Mouse (Mus musculus): ENCODE data around the gene Fscn3. TPM values are rescaled to one million over a fixed set of nuclear protein-coding genes. Genes with fewer than 3 reads are reported as not detected.

Fscn3 gene
- polyA plus RNA-seq, 1 experiment = not detected

- Histone ChIP-seq H3K4me1 (ENCODE audit: control insufficient read depth, insufficient read depth, low read length) (no peaks in the 10 kb centered on the region), H3K9ac (ENCODE audit: low read depth, poor library complexity, severe bottlenecking) (no peak overlapping the region), H3K27me3 (ENCODE audit: control insufficient read depth, insufficient read depth, low read length, poor library complexity, severe bottlenecking) (no peaks in the 10 kb centered on the region), H3K27ac (ENCODE audit: insufficient read depth, low read length) (no peak overlapping the region), H3K9me3 (replicated peaks; ENCODE audit: control insufficient read depth, insufficient read depth, low read length, poor library complexity, severe bottlenecking) (no peaks in the 10 kb centered on the region), H3K4me3 (ENCODE audit: low read depth, low read length) (no peak overlapping the region), H3K36me3 (ENCODE audit: control insufficient read depth, insufficient read depth, low read length, poor library complexity, severe bottlenecking) (peaks cover 6% of the 10 kb centered on the region)
- TF ChIP-seq EP300 (IDR thresholded peaks at IDR 0.05; ENCODE audit: insufficient read depth, low read depth, low read length) (no peak), POLR2A (IDR thresholded peaks at IDR 0.05; ENCODE audit: insufficient read depth, low read length) (no peak), CTCF (IDR thresholded peaks at IDR 0.05; ENCODE audit: low read depth, low read length) (no peak)
These were observed 10.6 kb upstream of the Fscn3 start for GRCm38 (mm10) chr6:28416981-28417380.

GRCm38 (mm10) chr6:28418449-28418848 is 9.1 kb upstream of the Fscn3 start:
- Histone ChIP-seq H3K9ac (ENCODE audit: low read depth, poor library complexity, severe bottlenecking) (no peak overlapping the region), H3K36me3 (ENCODE audit: control insufficient read depth, insufficient read depth, low read length, poor library complexity, severe bottlenecking) (peaks cover 6% of the 10 kb centered on the region)

GRCm38 (mm10) chr6:28419673-28420072 is 7.9 kb upstream of the Fscn3 start:
- TF ChIP-seq CTCF (IDR thresholded peaks at IDR 0.05; ENCODE audit: low read depth, low read length) (no peak), POLR2A (IDR thresholded peaks at IDR 0.05; ENCODE audit: insufficient read depth, low read length) (no peak), EP300 (IDR thresholded peaks at IDR 0.05; ENCODE audit: insufficient read depth, low read depth, low read length) (no peak)
- no peak overlapping the region for H3K4me3 ChIP-seq (ENCODE audit: low read depth, low read length)
- H3K9ac ChIP-seq (ENCODE audit: low read depth, poor library complexity, severe bottlenecking) = no peak overlapping the region
- H3K4me1 ChIP-seq (ENCODE audit: control insufficient read depth, insufficient read depth, low read length) = no peaks in the 10 kb centered on the region
- H3K27ac ChIP-seq (ENCODE audit: insufficient read depth, low read length) = no peak overlapping the region
- no peaks in the 10 kb centered on the region for H3K9me3 ChIP-seq (replicated peaks; ENCODE audit: control insufficient read depth, insufficient read depth, low read length, poor library complexity, severe bottlenecking)
- H3K27me3 ChIP-seq (ENCODE audit: control insufficient read depth, insufficient read depth, low read length, poor library complexity, severe bottlenecking) = no peaks in the 10 kb centered on the region
- H3K36me3 ChIP-seq (ENCODE audit: control insufficient read depth, insufficient read depth, low read length, poor library complexity, severe bottlenecking) = peaks cover 6% of the 10 kb centered on the region

More at GRCm38 (mm10) chr6:28418449-28418848, 9.1 kb upstream of the Fscn3 start:
- Histone ChIP-seq H3K4me1 (ENCODE audit: control insufficient read depth, insufficient read depth, low read length) (no peaks in the 10 kb centered on the region), H3K9me3 (replicated peaks; ENCODE audit: control insufficient read depth, insufficient read depth, low read length, poor library complexity, severe bottlenecking) (no peaks in the 10 kb centered on the region), H3K27ac (ENCODE audit: insufficient read depth, low read length) (no peak overlapping the region), H3K27me3 (ENCODE audit: control insufficient read depth, insufficient read depth, low read length, poor library complexity, severe bottlenecking) (no peaks in the 10 kb centered on the region), H3K4me3 (ENCODE audit: low read depth, low read length) (no peak overlapping the region)
- TF ChIP-seq CTCF (IDR thresholded peaks at IDR 0.05; ENCODE audit: low read depth, low read length) = no peak
- TF ChIP-seq POLR2A (IDR thresholded peaks at IDR 0.05; ENCODE audit: insufficient read depth, low read length) = no peak
- TF ChIP-seq EP300 (IDR thresholded peaks at IDR 0.05; ENCODE audit: insufficient read depth, low read depth, low read length) = no peak

- Histone ChIP-seq H3K27ac (ENCODE audit: insufficient read depth, low read length) (no peak overlapping the region), H3K36me3 (ENCODE audit: control insufficient read depth, insufficient read depth, low read length, poor library complexity, severe bottlenecking) (peaks cover 6% of the 10 kb centered on the region), H3K9ac (ENCODE audit: low read depth, poor library complexity, severe bottlenecking) (0 out of 2 replicates have a peak overlapping the region, but pooled peaks have one; percentile 38), H3K9me3 (replicated peaks; ENCODE audit: control insufficient read depth, insufficient read depth, low read length, poor library complexity, severe bottlenecking) (no peaks in the 10 kb centered on the region), H3K4me1 (ENCODE audit: control insufficient read depth, insufficient read depth, low read length) (no peaks in the 10 kb centered on the region), H3K27me3 (ENCODE audit: control insufficient read depth, insufficient read depth, low read length, poor library complexity, severe bottlenecking) (no peaks in the 10 kb centered on the region), H3K4me3 (ENCODE audit: low read depth, low read length) (peak overlapping the region; percentile 76)
- TF ChIP-seq CTCF (IDR thresholded peaks at IDR 0.05; ENCODE audit: low read depth, low read length) (no peak), EP300 (IDR thresholded peaks at IDR 0.05; ENCODE audit: insufficient read depth, low read depth, low read length) (no peak), POLR2A (IDR thresholded peaks at IDR 0.05; ENCODE audit: insufficient read depth, low read length) (no peak)
These were observed 7.2 kb upstream of the Fscn3 start for GRCm38 (mm10) chr6:28420361-28420760.

- Histone ChIP-seq H3K9me3 (replicated peaks; ENCODE audit: control insufficient read depth, insufficient read depth, low read length, poor library complexity, severe bottlenecking) (no peaks in the 10 kb centered on the region), H3K36me3 (ENCODE audit: control insufficient read depth, insufficient read depth, low read length, poor library complexity, severe bottlenecking) (peaks cover 6% of the 10 kb centered on the region), H3K9ac (ENCODE audit: low read depth, poor library complexity, severe bottlenecking) (peak overlapping the region; percentile 38), H3K27ac (ENCODE audit: insufficient read depth, low read length) (no peak overlapping the region), H3K27me3 (ENCODE audit: control insufficient read depth, insufficient read depth, low read length, poor library complexity, severe bottlenecking) (no peaks in the 10 kb centered on the region), H3K4me3 (ENCODE audit: low read depth, low read length) (peak overlapping the region; percentile 76), H3K4me1 (ENCODE audit: control insufficient read depth, insufficient read depth, low read length) (no peaks in the 10 kb centered on the region)
- no peak for TF ChIP-seq POLR2A (IDR thresholded peaks at IDR 0.05; ENCODE audit: insufficient read depth, low read length)
- no peak for TF ChIP-seq CTCF (IDR thresholded peaks at IDR 0.05; ENCODE audit: low read depth, low read length)
- no peak for TF ChIP-seq EP300 (IDR thresholded peaks at IDR 0.05; ENCODE audit: insufficient read depth, low read depth, low read length)
These were observed 6.7 kb upstream of the Fscn3 start for GRCm38 (mm10) chr6:28420865-28421264.

- no peaks in the 10 kb centered on the region for H3K4me1 ChIP-seq (ENCODE audit: control insufficient read depth, insufficient read depth, low read length)
- H3K27me3 ChIP-seq (ENCODE audit: control insufficient read depth, insufficient read depth, low read length, poor library complexity, severe bottlenecking) = no peaks in the 10 kb centered on the region
- no peaks in the 10 kb centered on the region for H3K9me3 ChIP-seq (replicated peaks; ENCODE audit: control insufficient read depth, insufficient read depth, low read length, poor library complexity, severe bottlenecking)
- no peak overlapping the region for H3K27ac ChIP-seq (ENCODE audit: insufficient read depth, low read length)
- TF ChIP-seq EP300 (IDR thresholded peaks at IDR 0.05; ENCODE audit: insufficient read depth, low read depth, low read length) = no peak
- TF ChIP-seq POLR2A (IDR thresholded peaks at IDR 0.05; ENCODE audit: insufficient read depth, low read length) = peak; percentile 10
- TF ChIP-seq CTCF (IDR thresholded peaks at IDR 0.05; ENCODE audit: low read depth, low read length) = peak; percentile 89
- H3K9ac ChIP-seq (ENCODE audit: low read depth, poor library complexity, severe bottlenecking) = peak overlapping the region; percentile 38
- peak overlapping the region; percentile 76 for H3K4me3 ChIP-seq (ENCODE audit: low read depth, low read length)
- peaks cover 10% of the 10 kb centered on the region for H3K36me3 ChIP-seq (ENCODE audit: control insufficient read depth, insufficient read depth, low read length, poor library complexity, severe bottlenecking)
These were observed 6.1 kb upstream of the Fscn3 start for GRCm38 (mm10) chr6:28421469-28422000.
